Mouse (Mus musculus): ENCODE results near the gene Alox12b. TPM values are rescaled to one million over a fixed set of nuclear protein-coding genes. Genes with fewer than 3 reads are reported as not detected.

Alox12b gene
- 0.08 TPM in 1 of 2 replicates, not detected in the other for polyA plus RNA-seq (2014; fragmentation: Nextera tagmentation; extraction: Ambion mirVana)

DNA sequence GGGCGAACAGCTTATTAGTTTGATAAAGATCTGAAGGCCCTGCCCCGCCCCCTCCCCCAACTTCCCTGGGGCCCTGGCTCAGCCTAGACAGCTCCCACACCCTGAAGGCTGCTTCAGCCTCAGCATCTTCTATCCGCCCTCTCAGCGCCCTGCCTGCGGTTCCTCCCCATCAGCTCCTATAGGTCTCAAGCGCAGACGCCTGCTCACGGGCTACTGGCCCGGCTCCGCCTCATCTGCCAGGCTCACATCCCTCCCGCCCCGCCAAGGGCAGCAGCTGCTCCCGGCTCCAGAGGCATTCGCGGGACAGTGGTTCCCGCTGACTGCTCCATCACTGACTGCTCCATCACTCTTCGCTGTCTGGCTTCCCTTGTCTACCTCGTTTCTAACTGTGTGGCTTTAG, at the start of gene Alox12b:
Alox12b (plus strand) TSS at position 190 of the 400 bp plus-strand sequence.
- Histone ChIP-seq H3K4me1 (replicated peaks; ENCODE audit: control insufficient read depth, insufficient read depth, low read length) (peaks cover 6% of the 10 kb centered on the region; the same call in 1 of the 2 replicates), H3K4me3 (ENCODE audit: low read depth, low read length) (peak within 1 kb of the TSS; percentile 17), H3K27ac (ENCODE audit: low read depth, low read length) (no peak within 1 kb of the TSS), H3K27me3 (ENCODE audit: control insufficient read depth, insufficient read depth, low read length) (peaks cover 5% of the 10 kb centered on the region; the same call in 1 of the 2 replicates), H3K4me2 (ENCODE audit: low read depth, low read length, severe bottlenecking) (peak within 1 kb of the TSS; percentile 45), H3K36me3 (ENCODE audit: control insufficient read depth, insufficient read depth, low read length) (no peaks in the 10 kb centered on the region), H3K9ac (ENCODE audit: low read length) (0 out of 2 replicates have a peak within 1 kb of the TSS, but pooled peaks have one; percentile 12), H3K9me3 (ENCODE audit: control insufficient read depth, low read length) (no peaks in the 10 kb centered on the region)
- ATAC-seq (replicated peaks; ENCODE audit: low FRiP score) = no peak; the same call in 1 of the 2 replicates
- WGBS = 2% methylated on average over 18 of the region's 18 CpGs
- DNase-seq (ENCODE audit: low spot score) = peak; percentile 70

DNA sequence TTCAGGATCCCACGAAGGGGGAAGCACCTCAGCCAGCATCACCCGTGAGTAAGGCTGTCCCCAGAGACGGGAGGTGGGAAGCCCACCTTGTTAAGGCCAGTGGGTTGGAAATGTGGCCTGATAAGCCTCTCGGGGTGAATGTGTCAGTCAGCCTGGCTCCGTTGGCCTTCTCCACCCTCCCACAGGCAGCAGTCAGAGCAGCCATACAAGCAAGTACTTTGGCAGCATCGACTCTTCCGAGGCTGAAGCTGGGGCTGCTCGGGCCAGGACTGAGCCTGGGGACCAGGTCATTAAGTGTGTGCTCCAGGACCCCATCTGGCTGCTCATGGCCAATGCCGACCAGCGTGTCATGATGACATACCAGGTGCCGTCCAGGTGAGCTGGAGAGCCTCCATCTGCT, 49.1 kb upstream of the Alox12b start:
- no peaks in the 10 kb centered on the region for H3K4me1 ChIP-seq (replicated peaks; ENCODE audit: control insufficient read depth, insufficient read depth, low read length)
- DNase-seq (ENCODE audit: low spot score) = no peak
- H3K9me3 ChIP-seq (ENCODE audit: control insufficient read depth, low read length) = no peaks in the 10 kb centered on the region
- WGBS = 90% methylated on average over 11 of the region's 11 CpGs
- no peak overlapping the region for H3K4me2 ChIP-seq (ENCODE audit: low read depth, low read length, severe bottlenecking)
- ATAC-seq (replicated peaks; ENCODE audit: low FRiP score) = no peak
- H3K36me3 ChIP-seq (ENCODE audit: control insufficient read depth, insufficient read depth, low read length) = peaks cover 5% of the 10 kb centered on the region; the same call in 1 of the 2 replicates
- H3K27me3 ChIP-seq (ENCODE audit: control insufficient read depth, insufficient read depth, low read length) = no peaks in the 10 kb centered on the region
- no peak overlapping the region for H3K4me3 ChIP-seq (ENCODE audit: low read depth, low read length)
- no peak overlapping the region for H3K9ac ChIP-seq (ENCODE audit: low read length)
- H3K27ac ChIP-seq (ENCODE audit: low read depth, low read length) = no peak overlapping the region

DNA sequence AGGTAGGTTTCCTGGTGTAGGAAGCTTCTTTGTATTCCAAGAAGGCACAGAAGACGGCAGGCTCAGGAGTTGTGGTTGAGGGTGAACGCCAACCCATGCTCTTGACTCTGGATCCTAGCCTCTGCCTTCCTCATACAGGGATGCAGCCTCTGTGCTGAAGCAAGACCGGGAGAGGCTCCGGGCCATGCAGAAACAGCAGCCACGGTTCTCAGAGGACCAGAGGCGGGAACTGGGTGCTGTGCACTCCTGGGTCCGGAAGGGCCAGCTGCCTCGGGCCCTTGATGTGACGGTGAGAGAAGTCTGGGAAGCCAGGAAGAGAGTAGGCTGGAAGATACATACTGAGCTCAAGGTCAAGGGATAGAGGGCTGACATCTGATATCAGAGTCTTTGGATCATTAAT, 48.6 kb upstream of the Alox12b start:
- Histone ChIP-seq H3K27me3 (ENCODE audit: control insufficient read depth, insufficient read depth, low read length) (no peaks in the 10 kb centered on the region), H3K36me3 (ENCODE audit: control insufficient read depth, insufficient read depth, low read length) (peaks cover 5% of the 10 kb centered on the region; the same call in 1 of the 2 replicates), H3K27ac (ENCODE audit: low read depth, low read length) (no peak overlapping the region), H3K4me2 (ENCODE audit: low read depth, low read length, severe bottlenecking) (no peak overlapping the region), H3K4me1 (replicated peaks; ENCODE audit: control insufficient read depth, insufficient read depth, low read length) (no peaks in the 10 kb centered on the region), H3K4me3 (ENCODE audit: low read depth, low read length) (no peak overlapping the region), H3K9ac (ENCODE audit: low read length) (no peak overlapping the region), H3K9me3 (ENCODE audit: control insufficient read depth, low read length) (no peaks in the 10 kb centered on the region)
- ATAC-seq (replicated peaks; ENCODE audit: low FRiP score) (no peak), DNase-seq (ENCODE audit: low spot score) (no peak)
- 94% methylated on average over 9 of the region's 9 CpGs for WGBS

DNA sequence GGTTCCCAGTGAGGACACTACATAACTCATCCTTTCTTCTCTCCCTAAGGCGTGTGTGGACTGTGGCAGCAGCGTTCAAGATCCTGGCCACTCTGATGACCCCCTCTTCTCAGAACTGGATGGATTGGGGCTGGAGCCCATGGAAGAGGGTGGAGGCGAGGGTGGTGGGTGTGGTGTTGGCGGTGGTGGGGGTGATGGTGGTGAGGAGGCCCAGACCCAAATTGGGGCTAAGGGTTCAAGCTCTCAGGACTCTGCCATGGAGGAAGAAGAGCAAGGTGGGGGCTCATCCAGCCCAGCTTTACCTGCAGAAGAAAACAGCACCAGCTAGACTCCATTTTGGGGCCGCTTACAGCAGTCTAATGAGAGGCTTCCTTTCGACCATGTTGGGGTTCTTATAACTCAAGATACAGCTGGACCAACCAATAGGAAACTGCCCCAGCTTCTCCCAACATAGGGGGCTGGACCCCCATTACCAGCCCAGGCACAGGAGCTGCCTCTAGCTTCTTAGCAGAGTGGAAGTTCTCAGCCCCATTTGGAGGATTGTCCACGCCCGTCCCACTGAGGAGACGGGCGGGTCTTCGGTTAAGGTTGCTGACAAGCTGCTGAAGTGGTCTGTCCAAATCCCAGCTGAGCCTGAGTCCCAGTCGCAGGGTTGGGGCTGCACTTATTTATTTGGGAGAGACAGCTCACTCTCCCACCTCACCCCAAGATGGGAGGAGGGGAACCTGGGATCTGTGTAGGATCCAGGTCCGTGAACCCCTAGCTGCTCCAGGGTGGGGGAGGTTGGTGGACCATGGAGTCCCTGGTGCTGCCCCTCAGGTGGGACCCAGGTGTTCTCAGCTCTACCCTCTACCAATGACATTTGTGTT, 47.5 kb upstream of the Alox12b start:
- ATAC-seq (replicated peaks; ENCODE audit: low FRiP score) = no peak
- H3K4me1 ChIP-seq (replicated peaks; ENCODE audit: control insufficient read depth, insufficient read depth, low read length) = no peaks in the 10 kb centered on the region
- peaks cover 3% of the 10 kb centered on the region; the same call in 1 of the 2 replicates for H3K36me3 ChIP-seq (ENCODE audit: control insufficient read depth, insufficient read depth, low read length)
- H3K4me2 ChIP-seq (ENCODE audit: low read depth, low read length, severe bottlenecking) = no peak overlapping the region
- WGBS = 79% methylated on average over 13 of the region's 13 CpGs
- H3K27ac ChIP-seq (ENCODE audit: low read depth, low read length) = no peak overlapping the region
- no peak for DNase-seq (ENCODE audit: low spot score)
- no peaks in the 10 kb centered on the region for H3K27me3 ChIP-seq (ENCODE audit: control insufficient read depth, insufficient read depth, low read length)
- no peak overlapping the region for H3K9ac ChIP-seq (ENCODE audit: low read length)
- no peaks in the 10 kb centered on the region for H3K9me3 ChIP-seq (ENCODE audit: control insufficient read depth, low read length)
- H3K4me3 ChIP-seq (ENCODE audit: low read depth, low read length) = no peak overlapping the region

DNA sequence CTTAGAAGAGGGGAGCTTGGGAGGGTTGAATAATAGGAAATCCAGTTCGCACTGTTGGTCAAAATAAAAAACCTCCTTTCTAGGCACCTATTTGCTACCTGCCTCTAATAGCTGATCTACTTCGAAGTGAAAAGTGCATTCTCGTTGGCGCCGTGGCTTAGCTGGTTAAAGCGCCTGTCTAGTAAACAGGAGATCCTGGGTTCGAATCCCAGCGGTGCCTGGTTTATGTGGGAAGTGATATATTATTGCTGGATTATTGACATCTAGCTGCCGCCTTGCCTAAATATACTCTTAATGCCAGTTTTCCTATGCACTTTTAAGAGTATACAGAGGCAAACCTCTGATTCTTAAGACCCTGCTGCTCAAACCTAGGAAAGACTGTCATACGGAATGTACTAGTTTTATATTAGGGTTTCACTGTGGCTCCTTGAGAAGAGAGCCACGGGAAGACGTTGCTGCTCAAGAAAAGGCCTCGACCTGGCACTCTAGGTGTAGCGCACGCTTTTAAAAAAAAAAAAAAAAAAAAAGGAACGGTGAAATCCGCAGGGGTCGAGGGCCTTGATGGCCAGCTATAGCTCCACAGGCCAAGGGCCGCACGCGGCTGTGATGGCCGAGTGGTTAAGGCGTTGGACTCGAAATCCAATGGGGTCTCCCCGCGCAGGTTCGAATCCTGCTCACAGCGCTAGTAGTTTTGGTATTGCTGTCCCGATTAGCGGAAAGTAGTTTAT, 46.3 kb upstream of the Alox12b start:
- Histone ChIP-seq H3K4me2 (ENCODE audit: low read depth, low read length, severe bottlenecking) (peak overlapping the region; percentile 40), H3K27ac (ENCODE audit: low read depth, low read length) (no peak overlapping the region), H3K36me3 (ENCODE audit: control insufficient read depth, insufficient read depth, low read length) (peaks cover 2% of the 10 kb centered on the region; the same call in 1 of the 2 replicates), H3K9ac (ENCODE audit: low read length) (peak overlapping the region; percentile 47), H3K27me3 (ENCODE audit: control insufficient read depth, insufficient read depth, low read length) (no peaks in the 10 kb centered on the region; the same call in 1 of the 2 replicates), H3K4me1 (replicated peaks; ENCODE audit: control insufficient read depth, insufficient read depth, low read length) (no peaks in the 10 kb centered on the region), H3K9me3 (ENCODE audit: control insufficient read depth, low read length) (no peaks in the 10 kb centered on the region), H3K4me3 (ENCODE audit: low read depth, low read length) (peak overlapping the region; percentile 46)
- WGBS = under 1% methylated on average over 30 of the region's 30 CpGs
- DNase-seq (ENCODE audit: low spot score) (peak; percentile 98), ATAC-seq (replicated peaks; ENCODE audit: low FRiP score) (peak; percentile 71)

DNA sequence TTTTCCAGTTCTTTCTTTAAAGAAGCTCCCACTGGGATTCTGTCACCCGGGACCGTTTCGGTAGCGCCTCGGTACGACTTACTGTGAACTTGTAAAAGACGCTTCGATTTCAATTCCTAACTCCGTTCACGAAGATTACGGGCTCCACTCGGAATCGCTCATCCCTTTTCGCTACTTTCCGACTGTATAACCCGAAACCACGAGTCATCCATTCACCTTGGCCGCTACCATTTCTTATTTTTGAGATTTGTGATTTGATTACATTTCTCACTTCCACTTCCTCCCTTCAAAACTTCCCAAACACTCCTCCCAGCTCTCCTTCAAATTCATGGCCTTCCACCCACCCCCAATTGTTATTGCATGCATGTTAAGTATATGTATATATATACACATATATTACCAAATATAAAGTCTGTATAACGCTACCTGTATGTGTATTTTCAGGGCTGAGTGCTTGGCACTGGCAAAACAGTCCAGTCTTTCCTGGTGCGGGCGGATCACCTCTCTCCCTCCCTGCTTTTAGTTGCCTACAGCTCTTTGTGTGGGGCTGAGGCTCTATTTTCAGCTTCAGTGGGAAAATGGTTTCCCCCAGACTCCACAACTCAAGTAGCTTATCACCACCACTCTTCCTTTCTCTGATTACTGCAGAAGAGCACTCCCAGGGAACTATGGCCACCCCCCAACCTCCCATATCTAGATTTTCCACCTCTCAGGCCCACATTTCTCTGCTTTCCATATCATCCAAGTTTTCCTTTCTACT, 45.6 kb upstream of the Alox12b start:
- no peak overlapping the region for H3K27ac ChIP-seq (ENCODE audit: low read depth, low read length)
- DNase-seq (ENCODE audit: low spot score) (no peak), ATAC-seq (replicated peaks; ENCODE audit: low FRiP score) (no peak)
- H3K4me2 ChIP-seq (ENCODE audit: low read depth, low read length, severe bottlenecking) = peak overlapping the region; percentile 40
- H3K4me1 ChIP-seq (replicated peaks; ENCODE audit: control insufficient read depth, insufficient read depth, low read length) = no peaks in the 10 kb centered on the region
- H3K9ac ChIP-seq (ENCODE audit: low read length) = peak overlapping the region; percentile 47
- peaks cover 2% of the 10 kb centered on the region; the same call in 1 of the 2 replicates for H3K36me3 ChIP-seq (ENCODE audit: control insufficient read depth, insufficient read depth, low read length)
- H3K4me3 ChIP-seq (ENCODE audit: low read depth, low read length) = peak overlapping the region; percentile 46
- no peaks in the 10 kb centered on the region for H3K9me3 ChIP-seq (ENCODE audit: control insufficient read depth, low read length)
- H3K27me3 ChIP-seq (ENCODE audit: control insufficient read depth, insufficient read depth, low read length) = no peaks in the 10 kb centered on the region; the same call in 1 of the 2 replicates
- WGBS = 3% methylated on average over 21 of the region's 21 CpGs

DNA sequence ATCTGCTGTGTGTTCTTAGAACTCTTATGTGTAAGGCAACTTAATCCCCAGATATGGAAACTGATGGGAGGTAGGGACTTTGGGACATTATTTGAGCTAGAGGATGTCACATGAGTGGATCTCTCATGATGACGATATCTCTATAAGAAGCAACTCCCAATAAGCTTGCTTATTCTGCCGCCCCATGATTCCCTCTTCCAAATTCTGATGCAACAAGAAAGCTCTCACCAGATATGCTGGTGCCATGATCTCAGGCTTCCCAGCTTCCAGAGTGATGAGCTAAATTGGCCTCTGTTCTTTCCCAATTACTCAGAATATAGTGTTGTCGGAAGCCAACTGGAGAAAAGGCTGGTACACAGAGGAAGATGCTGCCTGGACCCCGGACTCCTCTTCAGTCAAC, 44.9 kb upstream of the Alox12b start:
- Histone ChIP-seq H3K9ac (ENCODE audit: low read length) (no peak overlapping the region), H3K4me3 (ENCODE audit: low read depth, low read length) (no peak overlapping the region), H3K4me2 (ENCODE audit: low read depth, low read length, severe bottlenecking) (peak overlapping the region; percentile 40; the same call in 1 of the 2 replicates), H3K9me3 (ENCODE audit: control insufficient read depth, low read length) (no peaks in the 10 kb centered on the region), H3K36me3 (ENCODE audit: control insufficient read depth, insufficient read depth, low read length) (peaks cover 2% of the 10 kb centered on the region; the same call in 1 of the 2 replicates), H3K27me3 (ENCODE audit: control insufficient read depth, insufficient read depth, low read length) (peaks cover 3% of the 10 kb centered on the region; the same call in 1 of the 2 replicates), H3K27ac (ENCODE audit: low read depth, low read length) (no peak overlapping the region), H3K4me1 (replicated peaks; ENCODE audit: control insufficient read depth, insufficient read depth, low read length) (no peaks in the 10 kb centered on the region; the same call in 1 of the 2 replicates)
- ATAC-seq (replicated peaks; ENCODE audit: low FRiP score) (no peak), DNase-seq (ENCODE audit: low spot score) (no peak)
- 63% methylated on average over 4 of the region's 4 CpGs for WGBS

DNA sequence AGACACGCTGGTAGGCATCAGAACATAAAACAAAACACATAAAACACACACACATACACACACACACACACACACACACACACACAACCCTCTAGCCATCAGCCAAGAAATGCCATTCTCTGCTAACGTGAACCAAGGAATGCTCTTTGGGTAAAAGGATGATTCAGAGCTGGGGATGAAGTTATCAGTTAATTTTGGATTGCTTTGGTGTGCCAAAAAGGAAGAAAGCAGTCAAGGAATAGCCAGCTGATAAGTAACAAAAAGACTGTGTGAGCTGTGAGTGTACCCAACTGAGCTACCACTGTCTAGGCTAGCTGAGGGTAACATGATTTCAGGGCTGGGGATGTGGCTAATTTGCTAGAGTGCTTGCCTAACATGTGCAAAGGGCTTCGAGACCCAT, 42.8 kb upstream of the Alox12b start:
- 80% methylated on average over 3 of the region's 3 CpGs for WGBS
- Histone ChIP-seq H3K27ac (ENCODE audit: low read depth, low read length) (no peak overlapping the region), H3K9ac (ENCODE audit: low read length) (no peak overlapping the region), H3K9me3 (ENCODE audit: control insufficient read depth, low read length) (no peaks in the 10 kb centered on the region), H3K4me2 (ENCODE audit: low read depth, low read length, severe bottlenecking) (no peak overlapping the region), H3K4me3 (ENCODE audit: low read depth, low read length) (no peak overlapping the region), H3K4me1 (replicated peaks; ENCODE audit: control insufficient read depth, insufficient read depth, low read length) (peaks cover 6% of the 10 kb centered on the region; the same call in 1 of the 2 replicates), H3K36me3 (ENCODE audit: control insufficient read depth, insufficient read depth, low read length) (no peaks in the 10 kb centered on the region), H3K27me3 (ENCODE audit: control insufficient read depth, insufficient read depth, low read length) (peaks cover 4% of the 10 kb centered on the region; the same call in 1 of the 2 replicates)
- ATAC-seq (replicated peaks; ENCODE audit: low FRiP score) (no peak), DNase-seq (ENCODE audit: low spot score) (no peak)

Measured in forebrain, embryonic 11.5 days (tissue).